ENCODE assay signal across 12 mouse cellular contexts in the genomic region with DNA sequence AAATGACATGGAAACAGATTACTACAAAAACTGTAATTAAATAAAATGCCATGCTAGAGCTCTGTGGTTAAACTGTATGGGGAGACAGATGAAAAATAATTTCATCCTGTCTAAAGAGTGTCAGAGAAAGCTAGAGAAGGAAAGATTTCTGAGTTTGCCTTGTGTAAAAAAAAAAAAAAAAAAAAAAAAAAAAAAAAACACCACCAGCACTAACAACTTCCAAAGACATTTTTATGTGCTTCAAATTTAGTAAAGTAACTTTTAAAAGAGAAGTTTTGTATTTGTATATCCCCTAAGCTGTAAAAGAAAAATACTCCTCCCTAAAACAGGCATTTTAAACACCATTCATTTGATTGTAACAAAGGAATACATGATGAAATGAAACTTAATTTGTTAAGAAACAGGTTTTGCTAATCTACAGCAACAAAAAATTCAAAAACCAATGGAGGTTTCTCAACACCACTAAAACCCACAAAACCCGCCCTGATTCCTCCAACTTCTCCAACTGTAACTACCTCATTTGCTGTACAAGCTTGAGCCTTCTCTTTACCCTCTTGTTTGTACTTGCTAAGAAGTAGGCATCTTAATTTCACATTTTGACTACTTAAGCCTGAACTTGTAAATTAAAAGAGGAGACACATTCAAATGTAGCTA.
"Had no signal": no experiment of that assay in that cellular context is flagged by ENCODE, and none has a peak within 500 bp of the region (broad histone marks: within the 10 kb centered on the region; RNA-seq: fewer than 3 reads in every experiment).

No protein-coding gene starts in this region.

- H3K4me1 ChIP-seq: limb, embryonic 15.5 days; midbrain, embryonic 15.5 days had no signal

- ATAC-seq: intestine, postnatal 0 days; midbrain, embryonic 15.5 days had no signal

- H3K4me2 ChIP-seq: limb, embryonic 15.5 days; liver, embryonic 13.5 days; midbrain, embryonic 15.5 days; stomach, embryonic 15.5 days had no signal

- H3K9ac ChIP-seq: limb, embryonic 15.5 days; liver, embryonic 13.5 days; midbrain, embryonic 15.5 days; stomach, embryonic 15.5 days had no signal

- H3K9me3 ChIP-seq: limb, embryonic 15.5 days; liver, embryonic 13.5 days; midbrain, embryonic 15.5 days; stomach, embryonic 15.5 days had no signal

- H3K36me3 ChIP-seq: limb, embryonic 15.5 days; liver, embryonic 13.5 days; midbrain, embryonic 15.5 days; stomach, embryonic 15.5 days had no signal

- H3K27me3 ChIP-seq: limb, embryonic 15.5 days; liver, embryonic 13.5 days; midbrain, embryonic 15.5 days; stomach, embryonic 15.5 days had no signal

- H3K27ac ChIP-seq: left cerebral cortex, adult 2 months; limb, embryonic 15.5 days; liver, embryonic 13.5 days; midbrain, embryonic 15.5 days; stomach, embryonic 15.5 days had no signal

- DNase-seq: kidney, adult 8-10 months; kidney, postnatal 25 days; liver, embryonic 13.5 days; lung, adult 18-20 months; lung, postnatal 4 days; thymus, adult 2 months; thymus, postnatal 25 days had no signal

- H3K4me3 ChIP-seq: left cerebral cortex, adult 2 months; limb, embryonic 15.5 days; liver, embryonic 13.5 days; midbrain, embryonic 15.5 days; stomach, embryonic 15.5 days had no signal
